Mouse (Mus musculus) embryonic fibroblast, embryonic 13.5 days (primary cell): Measurements from ENCODE around the gene Ltc4s.

Experiments
- CTCF ChIP-seq: IDR thresholded peaks from 2 replicates; pipeline ENCODE4 v1.5.1; 2011; ENCODE audit warnings: mild to moderate bottlenecking, control low read depth, low read length, moderate library complexity, borderline replicate concordance; ENCODE audit not compliant: insufficient read depth
- POLR2A ChIP-seq: IDR thresholded peaks from 2 replicates; pipeline ENCODE4 v1.6.1; 2011; ENCODE audit warnings: low read depth, mild to moderate bottlenecking, control low read depth, low read length, moderate library complexity

DNA sequence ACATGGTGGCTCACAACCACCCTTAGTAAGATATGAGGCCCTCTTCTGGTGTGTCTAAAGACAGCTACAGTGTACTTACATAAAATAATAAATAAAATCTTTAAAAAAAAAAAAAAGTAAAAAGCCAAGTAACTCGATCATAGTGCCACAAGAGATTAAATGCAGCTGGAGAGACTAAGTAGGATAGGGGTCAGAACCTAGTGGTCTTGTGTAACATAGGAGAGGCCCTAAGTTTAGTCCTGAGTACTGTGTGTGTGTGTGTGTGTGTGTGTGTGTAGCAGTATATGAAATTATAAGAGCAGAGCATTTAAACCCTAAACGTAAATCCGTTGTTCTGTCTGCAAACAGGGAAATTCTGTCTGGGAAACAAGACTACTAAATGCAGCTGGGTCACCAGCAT lies 46.1 kb downstream of the Ltc4s start:
- TF ChIP-seq POLR2A = no peak
- no peak for TF ChIP-seq CTCF
